Mouse (Mus musculus) embryonic facial prominence, embryonic 14.5 days (tissue): ENCODE measurements around the gene Trip6. TPM values are rescaled to one million over a fixed set of nuclear protein-coding genes. Genes with fewer than 3 reads are reported as not detected.
A peak's percentile ranks its signal among the peaks of the same experiment; 100 is the strongest.

Source experiments
- ATAC-seq: fragments of 200-750 bp; cut with Nextera tagmentation; 2 replicates; pipeline ENCODE4 v1.8.0; 2017; ENCODE audit warnings: low read depth, moderate number of reproducible peaks, moderate TSS enrichment
- DNase-seq: peaks from one replicate; pipeline ENCODE4 v3.0.0-alpha.2; 2015; ENCODE audit warnings: low spot score
- H3K27ac ChIP-seq: fragments of 300-500 bp; sonication (generic); replicated peaks from 2 replicates; pipeline ENCODE4 v1.5.1; 2014; ENCODE audit warnings: low read depth, mild to moderate bottlenecking, low read length, moderate library complexity
- H3K27me3 ChIP-seq: fragments of 300-500 bp; sonication (generic); replicated peaks from 2 replicates; pipeline ENCODE4 v1.6.1; 2014; ENCODE audit warnings: low read length; ENCODE audit not compliant: control insufficient read depth, insufficient read depth
- H3K36me3 ChIP-seq: fragments of 300-500 bp; sonication (generic); 2 replicates; pipeline ENCODE4 v1.6.1; 2014; ENCODE audit warnings: low read length, mixed read lengths; ENCODE audit not compliant: control insufficient read depth, insufficient read depth
- H3K4me1 ChIP-seq: fragments of 300-500 bp; sonication (generic); 2 replicates; pipeline ENCODE4 v1.6.1; 2014; ENCODE audit warnings: antibody characterized with exemption, low read length; ENCODE audit not compliant: control insufficient read depth, insufficient read depth
- H3K4me2 ChIP-seq: fragments of 300-500 bp; sonication (generic); 2 replicates; pipeline ENCODE4 v1.6.1; 2014; ENCODE audit warnings: low read depth, mild to moderate bottlenecking, low read length, moderate library complexity, mixed read lengths
- H3K4me3 ChIP-seq: fragments of 300-500 bp; sonication (generic); 2 replicates; pipeline ENCODE4 v1.5.1; 2014; ENCODE audit warnings: low read depth, mild to moderate bottlenecking, low read length
- H3K9ac ChIP-seq: fragments of 300-500 bp; sonication (generic); 2 replicates; pipeline ENCODE4 v1.6.1; 2014; ENCODE audit warnings: low read depth, mild to moderate bottlenecking, low read length, moderate library complexity, mixed read lengths
- H3K9me3 ChIP-seq: fragments of 300-500 bp; sonication (generic); 2 replicates; pipeline ENCODE4 v1.6.1; 2016; ENCODE audit warnings: low read length; ENCODE audit not compliant: control insufficient read depth
- WGBS: fragments of 180-500 bp; shearing (Covaris S2); extraction: QIAGEN DNeasy Blood & Tissue Kit; methylation state at CpG from one replicate; pipeline ENCODE4 v1.1.7; 2014; 5-methylcytosine and 5-hydroxymethylcytosine counted together
- polyA plus RNA-seq: library from polyadenylated mRNA; unstranded; fragments of >200 nt; fragmentation: Nextera tagmentation; extraction: Ambion mirVana; gene quantifications from 2 replicates; pipeline ENCODE4 v1.2.1, GENCODE M21; 2014

The Trip6 gene
- polyA plus RNA-seq, 1 experiment from 2014 or later: 72.3 TPM

DNA sequence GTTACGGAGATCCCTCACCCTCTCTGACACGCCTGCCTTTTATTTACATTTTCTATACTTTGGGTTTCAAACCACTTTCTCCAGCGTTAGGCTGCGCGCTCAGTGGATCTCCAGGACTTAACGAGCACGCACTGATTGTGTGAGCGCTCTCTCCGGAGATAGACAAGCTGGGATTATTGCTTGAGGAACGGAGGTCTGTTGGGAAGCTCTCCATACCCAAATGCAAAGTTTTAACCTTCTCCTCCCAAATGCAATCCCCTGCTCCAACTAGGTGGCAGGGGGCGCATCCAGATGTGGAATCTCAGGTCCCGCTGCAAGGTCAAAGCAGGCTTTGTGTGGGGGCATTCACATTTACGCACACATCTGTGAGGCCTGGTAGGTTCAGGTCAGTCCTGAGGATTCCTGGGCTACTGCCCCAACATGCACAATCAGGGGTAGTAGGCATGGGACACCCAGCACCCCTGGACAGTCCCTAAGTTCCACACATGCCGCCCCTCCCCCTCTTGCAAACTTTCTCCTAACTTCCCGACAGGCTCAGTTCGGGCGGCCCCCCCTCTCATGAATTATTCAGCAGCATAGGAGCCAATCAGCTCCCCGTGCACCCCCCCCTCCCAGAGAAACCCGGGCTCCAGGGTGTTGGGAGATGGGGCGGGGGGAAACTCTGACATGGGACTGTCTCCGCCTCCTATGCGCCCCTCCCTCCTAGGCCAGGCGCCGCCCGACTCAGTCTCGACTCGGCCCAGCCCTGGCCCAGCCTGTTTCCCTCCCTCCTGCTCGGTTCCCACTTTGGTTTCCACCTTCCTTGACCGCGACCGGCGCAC is 35.4 kb upstream of the Trip6 start, which contains the start of gene Ephb4:
TSS of gene Ephb4 (plus strand) at position 726 of the 821 bp plus-strand sequence.
- H3K9me3 ChIP-seq: no peaks in the 10 kb centered on the region
- H3K36me3 ChIP-seq: peaks cover 12% of the 10 kb centered on the region
- no peaks in the 10 kb centered on the region for H3K27me3 ChIP-seq
- H3K4me3 ChIP-seq: peak within 1 kb of the TSS; percentile 93
- peak within 1 kb of the TSS; percentile 90 for H3K4me2 ChIP-seq
- peak within 1 kb of the TSS; percentile 96 for H3K9ac ChIP-seq
- under 1% methylated on average over 28 of the region's 32 CpGs for WGBS
- ATAC-seq (peak; percentile 97), DNase-seq (peak; percentile 98)
- peaks cover 23% of the 10 kb centered on the region for H3K4me1 ChIP-seq
- H3K27ac ChIP-seq: peak within 1 kb of the TSS; percentile 97

DNA sequence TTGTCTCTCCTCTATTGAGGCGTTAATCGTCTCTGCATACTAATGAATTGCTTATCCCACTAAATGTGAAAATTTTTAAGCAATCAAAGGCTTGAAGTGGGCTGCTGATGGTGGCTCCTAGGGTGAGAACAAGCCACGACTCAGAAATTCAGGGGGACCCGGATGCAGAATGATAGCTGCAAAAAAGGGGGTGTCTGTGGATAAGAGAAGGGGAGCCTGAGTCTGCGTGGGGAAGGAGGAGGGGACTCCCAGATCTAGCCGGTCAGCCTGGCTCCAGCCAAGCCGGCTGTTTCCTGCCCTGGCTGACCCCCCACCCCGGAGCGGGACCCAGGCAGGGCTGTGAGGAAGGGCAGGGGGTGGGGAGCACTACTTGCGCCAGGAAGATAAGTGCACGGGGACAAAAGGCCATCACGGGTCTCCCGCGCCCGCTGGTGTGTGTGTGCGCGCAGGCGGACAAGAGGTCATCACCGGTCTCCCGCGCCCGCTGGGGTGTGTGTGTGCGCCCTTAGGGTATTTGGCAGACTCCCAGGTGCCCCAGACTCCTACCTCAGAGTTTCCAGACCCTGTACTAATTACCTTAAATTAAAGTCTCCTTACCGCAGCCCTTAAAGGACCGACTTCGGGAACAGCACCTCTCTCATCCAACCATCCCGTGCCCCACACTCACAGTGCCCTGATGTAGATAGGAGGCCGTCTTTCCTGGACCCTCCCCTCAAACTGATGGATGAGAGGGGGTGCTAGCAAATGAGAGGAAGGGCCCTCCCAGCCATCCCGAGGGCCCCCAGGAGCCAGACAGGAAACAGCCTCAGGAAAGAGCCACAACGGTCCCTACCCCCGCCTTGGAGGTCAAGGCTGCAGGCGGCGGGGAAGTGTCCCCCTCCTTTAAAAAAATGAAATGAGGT is 34.5 kb upstream of the Trip6 start:
- Histone ChIP-seq H3K4me2 (peak overlapping the region; percentile 90), H3K9ac (peak overlapping the region; percentile 64), H3K9me3 (no peaks in the 10 kb centered on the region), H3K36me3 (peaks cover 4% of the 10 kb centered on the region), H3K4me3 (peak overlapping the region; percentile 93), H3K27me3 (no peaks in the 10 kb centered on the region), H3K4me1 (peaks cover 23% of the 10 kb centered on the region), H3K27ac (peak overlapping the region; percentile 97)
- ATAC-seq (no peak), DNase-seq (peak; percentile 45)
- WGBS: 1% methylated on average over 33 of the region's 33 CpGs

DNA sequence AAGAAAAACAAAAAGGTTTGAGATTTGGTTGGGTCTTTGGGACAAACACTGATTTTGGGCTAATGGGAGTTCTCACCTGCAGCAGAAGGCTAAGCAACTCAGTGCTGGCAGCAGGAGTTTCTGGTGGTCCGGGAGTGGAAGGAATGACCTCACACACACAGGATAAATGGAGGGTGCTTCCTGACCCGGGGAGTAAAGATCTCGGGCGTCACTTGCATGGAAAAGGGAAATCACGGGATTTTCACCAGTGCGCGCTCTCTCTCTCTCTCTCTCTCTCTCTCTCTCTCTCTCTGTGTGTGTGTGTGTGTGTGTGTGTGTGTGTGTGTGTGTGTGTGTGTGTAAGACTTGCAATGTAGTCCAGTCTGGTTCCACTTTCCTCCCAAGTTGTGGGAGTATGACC is 33.7 kb upstream of the Trip6 start:
- Histone ChIP-seq H3K4me1 (peaks cover 22% of the 10 kb centered on the region), H3K9ac (no peak overlapping the region), H3K36me3 (no peaks in the 10 kb centered on the region), H3K4me3 (no peak overlapping the region), H3K4me2 (peak overlapping the region; percentile 90; the same call in 1 of the 2 replicates), H3K9me3 (no peaks in the 10 kb centered on the region), H3K27me3 (no peaks in the 10 kb centered on the region), H3K27ac (no peak overlapping the region)
- ATAC-seq (no peak), DNase-seq (no peak)
- 34% methylated on average over 7 of the region's 7 CpGs for WGBS

DNA sequence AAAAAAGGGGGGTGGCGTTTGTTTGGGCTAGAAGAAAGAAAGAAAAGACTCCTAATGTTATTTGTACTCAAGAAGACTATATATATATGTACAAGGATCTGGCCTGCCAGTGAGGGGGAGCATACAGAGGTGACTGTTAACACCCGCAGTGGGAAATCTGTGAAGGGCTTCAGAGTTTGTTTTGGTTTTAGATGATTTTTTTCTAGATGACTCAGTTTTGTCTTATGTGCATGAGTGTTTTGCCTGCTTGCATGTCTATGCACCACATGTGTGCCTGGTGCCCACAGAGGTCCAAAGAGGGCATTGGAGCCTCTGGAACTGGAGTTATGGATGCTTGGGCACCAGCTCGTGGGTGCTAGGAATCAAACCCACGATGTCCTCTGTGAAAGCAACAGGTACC is 32.8 kb upstream of the Trip6 start:
- Histone ChIP-seq H3K36me3 (no peaks in the 10 kb centered on the region), H3K27me3 (no peaks in the 10 kb centered on the region), H3K9me3 (no peaks in the 10 kb centered on the region), H3K27ac (no peak overlapping the region), H3K4me2 (no peak overlapping the region), H3K4me3 (no peak overlapping the region), H3K4me1 (peaks cover 17% of the 10 kb centered on the region), H3K9ac (no peak overlapping the region)
- no peak for ATAC-seq
- DNase-seq: no peak
- 82% methylated on average over 4 of the region's 4 CpGs for whole genome bisulfite sequencing

DNA sequence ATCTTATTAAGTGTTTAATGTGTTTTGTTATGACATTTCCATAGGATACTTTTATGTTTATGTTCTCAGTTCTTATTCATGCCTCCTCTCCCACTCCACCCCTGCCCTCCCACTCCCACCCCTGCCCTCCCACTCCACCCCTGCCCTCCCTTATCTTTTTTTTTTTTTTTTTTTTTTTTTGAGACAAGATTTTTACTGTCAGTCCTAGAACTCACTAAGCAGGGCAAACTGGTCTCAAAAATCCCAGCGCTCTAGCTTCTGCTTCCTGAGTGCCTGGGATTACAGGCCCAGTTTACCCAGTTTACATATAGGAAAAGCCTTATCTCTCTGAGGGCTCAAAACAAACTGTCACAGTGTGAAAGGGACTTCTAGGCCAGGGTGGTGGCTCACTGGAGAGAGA is 32.2 kb upstream of the Trip6 start:
- ATAC-seq (no peak), DNase-seq (no peak)
- Histone ChIP-seq H3K27ac (no peak overlapping the region), H3K9me3 (no peaks in the 10 kb centered on the region), H3K36me3 (no peaks in the 10 kb centered on the region), H3K4me3 (no peak overlapping the region), H3K4me1 (peaks cover 17% of the 10 kb centered on the region), H3K4me2 (no peak overlapping the region), H3K27me3 (no peaks in the 10 kb centered on the region), H3K9ac (no peak overlapping the region)
- 70% methylated on average over 1 of the region's 1 CpGs for WGBS

DNA sequence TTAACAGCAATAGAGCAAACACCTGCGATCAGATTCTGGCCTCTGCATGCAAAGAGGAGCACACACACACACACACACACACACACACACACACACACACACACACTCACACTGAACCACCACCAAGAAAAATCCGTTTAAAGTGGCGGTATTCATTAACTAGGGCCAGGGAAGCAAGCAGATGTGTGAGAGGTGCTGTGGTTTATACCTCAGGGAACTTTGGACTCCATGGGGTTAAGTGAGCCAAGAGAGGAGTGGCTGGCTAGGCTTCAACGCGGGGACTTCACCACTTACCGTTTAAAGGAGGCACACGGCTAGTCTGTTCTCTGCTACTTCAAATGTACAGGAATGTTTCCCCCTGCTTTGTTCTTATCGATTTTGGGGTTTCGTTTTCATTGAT is 31.6 kb upstream of the Trip6 start:
- Histone ChIP-seq H3K4me1 (peaks cover 17% of the 10 kb centered on the region), H3K9ac (no peak overlapping the region), H3K4me2 (0 out of 2 replicates have a peak overlapping the region, but pooled peaks have one; percentile 12), H3K9me3 (no peaks in the 10 kb centered on the region), H3K27me3 (no peaks in the 10 kb centered on the region), H3K4me3 (no peak overlapping the region), H3K36me3 (no peaks in the 10 kb centered on the region), H3K27ac (no peak overlapping the region)
- no peak for ATAC-seq
- 12% methylated on average over 9 of the region's 9 CpGs for WGBS
- peak; percentile 53 for DNase-seq

DNA sequence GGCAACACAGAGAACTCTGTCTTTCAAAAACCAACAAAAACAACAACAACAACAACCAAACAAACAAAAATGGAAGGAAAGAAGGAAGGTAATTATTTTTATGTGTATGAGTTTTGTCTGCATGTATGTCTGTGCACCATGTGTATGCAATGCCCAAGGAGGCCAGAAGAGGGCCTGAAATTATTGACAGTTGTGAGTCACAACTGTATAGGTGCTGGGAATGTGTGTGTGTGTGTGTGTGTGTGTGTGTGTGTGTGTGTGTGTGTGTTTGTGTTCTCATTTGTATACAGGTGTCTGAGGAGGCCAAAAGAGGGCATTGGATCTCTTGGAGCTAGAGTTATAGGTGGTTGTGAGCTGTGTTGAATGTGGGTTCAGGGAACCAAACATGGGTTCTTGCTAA is 29.7 kb upstream of the Trip6 start:
- H3K27ac ChIP-seq: no peak overlapping the region
- H3K4me3 ChIP-seq: no peak overlapping the region
- no peaks in the 10 kb centered on the region for H3K9me3 ChIP-seq
- no peaks in the 10 kb centered on the region for H3K36me3 ChIP-seq
- H3K4me1 ChIP-seq: peaks cover 18% of the 10 kb centered on the region
- DNase-seq (no peak), ATAC-seq (no peak)
- no peaks in the 10 kb centered on the region for H3K27me3 ChIP-seq
- no peak overlapping the region for H3K4me2 ChIP-seq
- no peak overlapping the region for H3K9ac ChIP-seq

DNA sequence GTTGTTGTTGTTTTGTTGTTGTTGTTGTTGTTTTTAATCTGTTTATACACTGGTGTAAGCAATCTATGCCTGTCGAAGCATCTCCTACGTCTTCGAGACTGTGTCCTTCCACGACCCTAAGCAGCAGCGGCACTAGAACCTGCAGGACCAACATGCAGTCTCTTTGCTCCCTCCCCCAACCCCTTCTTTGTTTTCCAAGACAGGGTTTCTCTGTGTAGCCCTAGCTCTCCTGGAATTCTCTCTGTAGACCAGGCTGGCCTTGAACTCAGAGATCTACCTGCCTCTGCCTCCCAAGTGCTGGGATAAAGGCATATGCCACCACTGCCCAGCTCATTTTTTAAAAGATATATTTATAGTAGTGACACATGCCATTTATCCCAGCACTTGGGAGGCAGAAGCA is 29.2 kb upstream of the Trip6 start:
- 90% methylated on average over 5 of the region's 5 CpGs for WGBS
- Histone ChIP-seq H3K27me3 (no peaks in the 10 kb centered on the region), H3K4me3 (no peak overlapping the region), H3K9ac (no peak overlapping the region), H3K4me1 (peaks cover 14% of the 10 kb centered on the region), H3K4me2 (no peak overlapping the region), H3K27ac (no peak overlapping the region), H3K9me3 (no peaks in the 10 kb centered on the region), H3K36me3 (no peaks in the 10 kb centered on the region)
- ATAC-seq (no peak), DNase-seq (no peak)
